Mouse (Mus musculus) layer of hippocampus, adult 11-12 months (tissue): ENCODE data around the gene Cenpp.

ENCODE experiments used
- DNase-seq: peaks from one replicate; pipeline ENCODE4 v3.0.0; 2022; ENCODE audit warnings: low spot score

Gene Cenpp

GRCm38 (mm10) chr13:49530636-49531035 is 121.9 kb downstream of the Cenpp start:
- DNase-seq, result no peak

GRCm38 (mm10) chr13:49526235-49526634 is 126.3 kb downstream of the Cenpp start:
- DNase-seq, result no peak

DNA sequence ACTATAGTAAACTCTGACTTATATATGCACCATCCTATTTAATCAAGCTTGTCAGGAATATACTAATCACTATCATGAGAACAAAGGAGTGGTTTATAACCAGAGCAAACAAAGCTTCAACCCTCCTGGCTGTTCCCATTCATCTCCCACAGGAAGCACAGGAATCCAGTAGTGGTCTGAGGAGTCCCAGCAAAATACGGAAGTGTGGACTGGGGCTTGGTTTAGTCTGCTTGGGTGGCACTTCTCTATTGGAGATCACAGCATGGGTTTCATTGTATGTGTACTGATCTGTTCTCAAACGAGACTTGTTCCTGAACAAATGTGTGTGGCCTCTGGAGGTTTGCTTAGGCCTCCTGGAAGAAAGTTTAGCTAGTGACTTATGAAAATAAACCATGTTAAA is 133.8 kb downstream of the Cenpp start:
- DNase-seq, result no peak

DNA sequence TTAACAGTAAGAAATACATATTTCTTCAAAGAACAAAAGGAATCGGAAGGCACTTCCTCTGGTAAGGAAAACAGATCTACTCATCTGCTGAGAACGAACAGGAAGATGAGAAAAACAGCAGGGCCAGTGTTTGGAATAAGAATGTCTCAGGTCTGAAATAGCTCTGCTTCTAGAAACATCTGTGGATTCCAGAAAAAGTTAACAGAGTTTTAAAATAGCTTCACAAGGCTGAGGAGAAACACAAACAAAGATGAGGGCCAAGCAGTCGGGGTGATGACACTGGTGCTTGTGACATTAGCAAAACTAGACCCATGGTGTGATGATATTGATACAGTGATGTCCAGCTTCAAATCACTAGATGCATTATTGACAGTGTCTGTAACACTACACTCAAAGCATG is 145.4 kb downstream of the Cenpp start:
- DNase-seq, result no peak

DNA sequence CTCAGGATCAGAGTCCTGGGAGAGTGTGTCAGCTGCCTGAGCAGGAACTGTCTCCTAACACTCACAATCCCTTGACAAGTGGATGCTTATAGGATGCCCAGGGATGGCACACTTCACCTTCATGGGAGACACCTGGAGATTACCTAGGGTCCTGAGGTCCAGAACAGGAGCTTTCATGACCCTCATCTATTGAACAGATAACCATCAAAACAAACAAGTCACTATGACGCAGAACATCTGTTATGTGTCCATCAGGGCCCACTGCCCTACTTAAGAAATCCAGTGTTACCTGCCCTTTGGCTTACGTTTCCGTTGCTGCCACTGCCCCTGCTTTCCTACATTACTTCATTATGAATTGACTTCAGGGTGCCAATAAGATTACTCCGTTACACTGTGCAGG is 146.8 kb downstream of the Cenpp start:
- DNase-seq, result no peak

DNA sequence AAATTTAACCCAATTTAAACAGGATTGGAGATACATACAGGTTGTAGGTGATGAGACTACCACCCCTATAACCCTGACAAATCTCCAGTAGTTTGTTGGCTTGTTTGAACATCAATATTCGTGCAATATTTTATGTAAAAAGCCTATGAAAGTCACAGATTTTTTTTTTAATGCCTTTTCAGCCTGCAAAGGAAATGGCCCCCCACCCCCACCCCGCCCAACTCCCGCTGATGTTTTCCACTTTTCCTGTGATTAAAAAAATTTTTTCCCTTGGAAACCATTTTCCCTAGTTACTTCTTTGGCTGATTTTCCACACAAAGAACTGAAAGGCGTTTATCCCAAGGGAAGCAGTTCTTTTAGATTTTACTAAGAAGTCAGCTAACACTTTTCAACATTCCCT is 148.1 kb downstream of the Cenpp start, which contains the start of gene Ecm2:
Ecm2 (plus strand) TSS at position 301 of the 400 bp plus-strand sequence.
- DNase-seq, result no peak

GRCm38 (mm10) chr13:49492376-49493368 is 159.9 kb downstream of the Cenpp start, which contains the start of gene Tes3-ps:
TSS of gene Tes3-ps (plus strand) at chr13:49493318.
- DNase-seq, result no peak

- DNase-seq, result peak; percentile 35
Measured at GRCm38 (mm10) chr13:49485388-49485787, 167.2 kb downstream of the Cenpp start.

GRCm38 (mm10) chr13:49480551-49480950 is 172.0 kb downstream of the Cenpp start:
- DNase-seq, result peak; percentile 34

- peak; percentile 44 for DNase-seq
Measured at GRCm38 (mm10) chr13:49480057-49480456, 172.5 kb downstream of the Cenpp start.

GRCm38 (mm10) chr13:49479399-49479798 is 173.2 kb downstream of the Cenpp start:
- DNase-seq, result no peak

DNA sequence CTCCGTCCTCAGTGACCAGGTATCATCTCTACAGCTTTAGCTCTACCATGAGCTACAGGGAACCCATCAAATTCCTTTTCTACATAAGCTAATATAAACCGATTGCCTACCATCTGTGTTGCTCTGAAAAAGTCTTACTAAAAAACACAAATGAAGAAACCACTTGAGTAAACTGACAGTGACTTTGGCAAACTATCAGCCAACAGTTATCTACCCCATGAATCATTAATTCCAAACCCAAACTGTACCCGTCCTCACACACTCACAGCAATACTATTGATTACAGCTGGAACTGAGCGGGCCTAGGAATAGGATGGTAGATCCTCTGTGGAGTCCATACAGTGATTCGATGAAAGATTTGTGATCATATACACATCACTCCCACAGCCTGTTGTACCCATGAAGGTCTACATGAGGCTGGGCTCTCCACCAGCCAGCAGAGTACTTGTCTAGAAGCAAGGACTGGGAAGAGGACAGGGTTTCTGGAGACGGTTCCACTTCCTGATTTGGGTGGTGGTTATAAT is 173.7 kb downstream of the Cenpp start:
- DNase-seq, result no peak

- DNase-seq, result no peak
Measured at GRCm38 (mm10) chr13:49477887-49478286, 174.7 kb downstream of the Cenpp start.

GRCm38 (mm10) chr13:49472676-49473005 is 179.9 kb downstream of the Cenpp start:
- no peak for DNase-seq

DNA sequence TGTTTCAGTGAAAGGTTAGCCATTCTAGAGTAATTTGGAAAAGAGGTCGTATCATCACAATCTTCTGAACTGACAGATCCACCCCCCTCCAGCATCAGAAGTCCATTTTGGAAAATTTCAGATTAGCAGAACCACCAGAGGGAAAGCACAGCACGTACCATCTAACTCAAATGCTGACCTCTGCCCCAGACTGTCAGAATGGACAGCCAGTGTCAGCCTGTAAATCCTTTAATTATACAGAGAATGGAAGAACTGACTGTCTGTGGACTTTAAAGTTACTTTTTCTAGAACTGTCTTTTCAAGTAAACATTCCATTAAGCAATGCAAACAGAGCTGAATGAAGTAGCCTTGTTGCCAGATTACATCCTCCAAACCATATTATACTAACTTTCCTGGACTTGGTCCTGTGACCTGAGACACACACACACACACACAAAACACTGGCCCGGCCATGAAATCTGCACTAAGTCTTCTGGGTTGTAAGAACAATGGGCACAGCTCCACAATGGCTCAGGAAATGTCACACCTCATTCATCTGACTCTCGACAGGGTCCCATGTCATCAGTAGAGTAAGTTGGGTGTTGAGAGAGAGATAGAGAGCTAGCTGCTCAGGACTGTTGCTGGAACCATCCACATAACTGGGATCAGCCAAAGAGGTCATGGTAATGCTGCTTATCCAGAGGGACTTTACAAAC is 180.5 kb downstream of the Cenpp start:
- DNase-seq, result no peak

DNA sequence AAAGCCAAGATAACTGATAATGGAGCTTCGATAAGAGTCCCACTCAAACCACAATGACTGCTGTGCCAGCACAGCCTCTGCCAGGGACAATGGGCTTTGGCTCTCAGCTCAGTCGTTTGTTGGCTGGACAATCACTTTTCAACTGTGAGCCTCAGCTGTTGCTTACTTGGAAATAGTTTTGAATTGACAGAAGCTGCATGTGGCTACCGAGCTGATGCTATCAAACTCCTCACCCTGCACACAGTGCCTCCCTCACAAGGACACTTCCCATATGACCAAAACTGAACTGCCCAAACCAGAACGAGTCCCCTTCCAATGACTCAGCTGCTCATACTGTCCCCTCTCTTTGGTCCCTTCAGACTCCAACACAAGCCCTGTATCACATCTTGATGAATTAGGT is 181.8 kb downstream of the Cenpp start:
- peak; percentile 34 for DNase-seq

DNA sequence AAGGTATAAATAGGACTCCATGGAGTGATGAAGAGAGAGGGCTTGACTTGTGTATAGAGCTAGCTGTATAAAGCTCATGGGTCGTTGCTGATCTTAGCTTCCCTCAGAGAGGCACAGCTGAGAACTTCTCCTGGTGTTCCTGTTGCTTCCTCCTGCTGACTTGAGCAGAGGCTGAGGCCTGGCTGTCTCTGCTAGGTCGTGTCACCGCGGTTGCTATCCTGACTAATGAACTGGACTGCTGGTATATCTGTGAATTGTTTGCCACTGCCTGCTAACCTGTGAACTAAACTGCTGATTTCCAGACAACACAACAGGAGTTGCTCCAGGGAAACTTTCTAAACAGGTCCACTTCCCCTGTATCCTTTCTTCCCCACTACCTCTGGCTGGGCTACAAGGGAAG is 182.3 kb downstream of the Cenpp start:
- no peak for DNase-seq

GRCm38 (mm10) chr13:49469002-49469401 is 183.6 kb downstream of the Cenpp start:
- no peak for DNase-seq

- DNase-seq, result peak; percentile 5
Measured at GRCm38 (mm10) chr13:49467585-49467984, 185.0 kb downstream of the Cenpp start.

DNA sequence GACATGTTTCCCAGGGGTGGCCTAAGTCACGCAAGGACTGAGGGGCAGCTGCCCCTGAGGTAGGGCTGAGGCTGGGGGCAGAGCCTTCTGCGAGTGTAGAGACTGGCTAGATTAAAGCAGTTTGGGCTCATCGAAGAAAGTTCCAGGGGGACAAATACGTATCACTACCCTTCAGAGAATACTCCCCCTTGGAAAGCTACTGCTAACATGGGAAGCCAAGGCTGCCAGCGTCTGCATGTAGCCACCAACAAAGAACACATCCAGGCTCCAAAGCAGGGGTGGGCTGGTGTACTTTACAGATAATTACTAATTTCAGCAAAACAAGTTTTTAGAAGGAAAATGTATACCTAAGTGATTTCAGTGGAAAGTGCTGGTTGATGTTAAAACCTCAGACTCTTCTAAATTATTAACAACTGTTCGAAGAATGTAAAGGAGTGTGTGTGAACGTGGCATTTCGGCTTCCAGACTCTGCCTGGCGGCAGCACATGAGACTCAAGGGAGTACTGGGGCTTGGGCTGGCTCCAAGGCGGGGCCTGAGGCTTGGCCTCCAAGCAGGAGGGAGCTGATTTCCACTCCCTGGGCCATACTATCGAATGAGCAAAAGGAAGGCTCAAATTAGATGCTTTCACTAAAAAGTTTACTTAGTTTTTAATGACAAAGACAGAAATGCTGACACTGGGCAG is 186.1 kb downstream of the Cenpp start:
- DNase-seq, result no peak

GRCm38 (mm10) chr13:49465875-49466274 is 186.7 kb downstream of the Cenpp start:
- no peak for DNase-seq

DNA sequence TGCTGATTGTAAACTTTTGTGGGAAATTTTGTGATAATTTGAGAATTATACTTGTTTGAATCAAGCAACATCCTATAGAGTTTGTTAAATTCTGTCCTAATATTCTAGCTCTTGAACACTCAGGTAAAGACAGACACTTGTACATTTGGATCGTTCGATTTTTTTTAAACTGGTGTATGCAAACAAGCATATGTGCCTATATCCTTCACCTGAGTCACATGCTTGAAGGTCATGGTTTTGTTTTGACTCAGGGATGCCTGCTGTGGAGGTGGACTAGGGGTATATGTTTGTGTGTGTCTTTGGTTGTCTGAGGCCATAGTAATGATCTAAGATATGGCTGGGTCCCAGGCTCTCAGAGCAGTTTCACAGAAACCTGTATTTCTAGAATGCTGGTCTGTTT is 189.7 kb downstream of the Cenpp start:
- DNase-seq, result no peak
